Mouse (Mus musculus) left cerebral cortex, adult 11 months (tissue): ENCODE data around the gene Cdkal1.

Experiments
- DNase-seq: peaks from one replicate; pipeline ENCODE4 v3.0.0; 2022; ENCODE audit warnings: low spot score

The Cdkal1 gene

GRCm38 (mm10) chr13:29405316-29405715 lies 450.2 kb downstream of the Cdkal1 start:
- DNase-seq, result no peak

- DNase-seq, result no peak
Observed at GRCm38 (mm10) chr13:29403217-29403616, 452.3 kb downstream of the Cdkal1 start.

GRCm38 (mm10) chr13:29402526-29403040 lies 452.9 kb downstream of the Cdkal1 start:
- DNase-seq, result no peak

GRCm38 (mm10) chr13:29399908-29400307 lies 455.6 kb downstream of the Cdkal1 start:
- DNase-seq, result no peak

- DNase-seq, result no peak
Observed at GRCm38 (mm10) chr13:29398456-29398855, 457.0 kb downstream of the Cdkal1 start.

- DNase-seq, result no peak
Observed at GRCm38 (mm10) chr13:29395694-29396093, 459.8 kb downstream of the Cdkal1 start.

GRCm38 (mm10) chr13:29390025-29390424 lies 465.4 kb downstream of the Cdkal1 start:
- DNase-seq, result no peak

- DNase-seq, result no peak
Observed at GRCm38 (mm10) chr13:29388918-29389317, 466.6 kb downstream of the Cdkal1 start.

- DNase-seq, result no peak
Observed at GRCm38 (mm10) chr13:29377572-29377971, 477.9 kb downstream of the Cdkal1 start.

- DNase-seq, result no peak
Observed at GRCm38 (mm10) chr13:29371916-29372315, 483.6 kb downstream of the Cdkal1 start.

GRCm38 (mm10) chr13:29371466-29371771 lies 484.1 kb downstream of the Cdkal1 start:
- DNase-seq, result no peak

GRCm38 (mm10) chr13:29370731-29371465 lies 484.6 kb downstream of the Cdkal1 start:
- DNase-seq, result peak; percentile 9

GRCm38 (mm10) chr13:29368806-29369205 lies 486.7 kb downstream of the Cdkal1 start:
- no peak for DNase-seq

- no peak for DNase-seq
Observed at GRCm38 (mm10) chr13:29364901-29365625, 490.4 kb downstream of the Cdkal1 start.

GRCm38 (mm10) chr13:29364009-29364408 lies 491.5 kb downstream of the Cdkal1 start:
- DNase-seq, result no peak

- no peak for DNase-seq
Observed at GRCm38 (mm10) chr13:29361842-29362241, 493.6 kb downstream of the Cdkal1 start.

- DNase-seq, result no peak
Observed at GRCm38 (mm10) chr13:29360899-29361298, 494.6 kb downstream of the Cdkal1 start.

GRCm38 (mm10) chr13:29359341-29359740 lies 496.1 kb downstream of the Cdkal1 start:
- no peak for DNase-seq

- DNase-seq, result no peak
Observed at GRCm38 (mm10) chr13:29357483-29357882, 498.0 kb downstream of the Cdkal1 start.

GRCm38 (mm10) chr13:29356158-29356485 lies 499.4 kb downstream of the Cdkal1 start:
- no peak for DNase-seq

GRCm38 (mm10) chr13:29355484-29356157 lies 499.9 kb downstream of the Cdkal1 start:
- no peak for DNase-seq

GRCm38 (mm10) chr13:29354943-29355342 lies 500.5 kb downstream of the Cdkal1 start:
- no peak for DNase-seq

GRCm38 (mm10) chr13:29353888-29354415 lies 501.5 kb downstream of the Cdkal1 start:
- no peak for DNase-seq
